Mouse (Mus musculus): ENCODE results near the gene Zbtb20.
A peak's percentile ranks its signal among the peaks of the same experiment; 100 is the strongest.

DNA sequence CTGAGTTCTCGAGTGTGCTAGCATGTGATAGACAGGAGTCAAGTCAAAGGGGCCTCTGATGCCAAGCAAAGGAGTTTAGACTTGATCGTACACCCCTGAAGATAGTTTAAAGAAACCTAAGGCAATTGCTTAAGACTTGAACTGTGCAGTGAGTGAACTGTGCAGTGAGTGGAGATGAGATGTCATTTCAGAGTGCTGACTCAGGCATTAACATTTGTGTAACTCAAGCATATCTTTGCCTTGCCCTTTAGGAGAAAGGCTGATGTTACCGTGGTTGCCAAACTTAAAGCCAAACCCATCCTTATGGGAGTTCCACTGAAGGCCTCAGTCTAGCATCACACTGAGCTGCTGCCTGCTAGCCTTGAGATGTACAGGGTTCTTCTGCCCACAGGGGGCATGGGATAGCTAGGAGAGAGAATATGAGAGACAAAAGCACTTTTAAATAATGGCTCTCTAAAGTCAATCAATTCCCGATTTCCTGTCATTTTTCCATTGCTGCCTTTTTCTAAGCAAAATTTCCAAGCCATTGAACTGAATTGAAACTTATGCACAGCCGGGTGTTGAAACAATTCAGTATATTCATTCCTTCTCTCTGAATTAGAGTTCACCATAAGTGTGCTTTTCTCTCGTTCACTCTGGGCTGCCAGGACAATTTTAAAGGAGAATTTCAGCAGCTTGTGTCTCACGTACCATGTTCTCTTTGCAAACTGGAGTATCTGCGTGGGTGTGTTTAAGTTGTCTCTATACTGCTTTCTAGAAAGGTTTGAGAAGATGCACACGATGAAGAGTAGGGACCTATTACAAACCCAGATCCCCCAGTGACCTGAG lies 590.5 kb downstream of the Zbtb20 start:
- TF ChIP-seq CTCF (IDR thresholded peaks at IDR 0.05) (peak; percentile 23; the same call in 1 of the 2 replicates), POLR2A (IDR thresholded peaks at IDR 0.05; ENCODE audit: insufficient read depth, low read depth, low read length) (no peak), EP300 (IDR thresholded peaks at IDR 0.05; ENCODE audit: insufficient read depth, low read depth, low read length) (no peak)

Data from heart, adult 2 months (tissue).